Mouse (Mus musculus) skeletal muscle tissue, adult 2 months (tissue): Measurements from ENCODE around the gene Fam210b.
"Not testable (repeated sequence)": the region's sequence is repeated elsewhere in the genome, so short reads cannot be mapped to it uniquely, and the experiment has no call there.

Experiments used
- DNase-seq: peaks from one replicate; pipeline ENCODE4 v3.0.0-alpha.2; 2012; ENCODE audit warnings: low read depth, low spot score

The Fam210b gene

DNA sequence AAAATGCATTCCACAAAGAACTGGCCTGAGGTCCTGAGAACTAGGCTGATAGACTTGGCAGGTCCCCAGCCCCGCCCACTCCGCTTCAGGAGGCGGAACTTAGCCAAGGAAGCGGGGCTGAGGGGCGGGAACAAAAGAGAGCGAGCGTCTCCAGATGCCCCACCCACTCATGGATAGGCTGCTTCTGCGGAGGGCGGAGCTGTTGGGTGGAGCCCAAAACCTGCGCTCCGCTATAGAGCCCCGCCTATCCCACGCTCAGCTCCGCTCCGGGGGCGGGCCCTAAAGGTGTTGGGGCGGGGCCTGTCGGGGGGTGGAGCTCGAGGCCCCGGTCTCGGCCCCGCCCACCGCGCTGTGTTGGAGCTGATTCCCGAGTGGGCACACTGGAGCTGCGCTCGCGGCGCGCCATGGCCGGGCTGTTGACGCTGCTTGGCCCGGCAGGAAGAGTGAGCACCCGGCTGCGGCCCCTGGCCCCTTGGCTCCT, at the start of gene Fam210b:
Gene Fam210b, plus strand, starts transcription at position 308 of the 481 bp plus-strand sequence.
- peak; percentile 97 for DNase-seq

GRCm38 (mm10) chr2:172298083-172298482, 47.3 kb upstream of the Fam210b start:
- no peak for DNase-seq

DNA sequence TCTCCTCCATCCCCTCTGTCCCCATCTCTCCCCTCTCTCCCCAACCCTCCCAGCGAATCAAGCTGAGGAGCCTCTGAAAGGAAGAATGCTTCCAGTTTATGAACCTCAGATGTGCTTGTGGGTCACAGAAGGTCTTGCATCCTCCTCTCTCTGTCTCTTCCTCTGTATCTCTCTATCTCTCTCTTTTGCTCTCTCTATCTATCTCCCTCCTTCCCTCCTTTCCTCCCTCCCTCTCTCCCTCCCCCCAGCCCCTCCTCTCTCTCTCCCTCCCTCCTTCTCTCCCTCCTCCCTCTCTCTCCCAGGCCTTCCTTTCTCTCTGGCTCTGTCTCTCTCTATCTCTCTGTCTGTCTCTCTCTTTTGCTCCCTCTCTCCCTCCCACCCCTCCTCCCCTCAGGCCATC, 46.8 kb upstream of the Fam210b start:
- DNase-seq = no peak

DNA sequence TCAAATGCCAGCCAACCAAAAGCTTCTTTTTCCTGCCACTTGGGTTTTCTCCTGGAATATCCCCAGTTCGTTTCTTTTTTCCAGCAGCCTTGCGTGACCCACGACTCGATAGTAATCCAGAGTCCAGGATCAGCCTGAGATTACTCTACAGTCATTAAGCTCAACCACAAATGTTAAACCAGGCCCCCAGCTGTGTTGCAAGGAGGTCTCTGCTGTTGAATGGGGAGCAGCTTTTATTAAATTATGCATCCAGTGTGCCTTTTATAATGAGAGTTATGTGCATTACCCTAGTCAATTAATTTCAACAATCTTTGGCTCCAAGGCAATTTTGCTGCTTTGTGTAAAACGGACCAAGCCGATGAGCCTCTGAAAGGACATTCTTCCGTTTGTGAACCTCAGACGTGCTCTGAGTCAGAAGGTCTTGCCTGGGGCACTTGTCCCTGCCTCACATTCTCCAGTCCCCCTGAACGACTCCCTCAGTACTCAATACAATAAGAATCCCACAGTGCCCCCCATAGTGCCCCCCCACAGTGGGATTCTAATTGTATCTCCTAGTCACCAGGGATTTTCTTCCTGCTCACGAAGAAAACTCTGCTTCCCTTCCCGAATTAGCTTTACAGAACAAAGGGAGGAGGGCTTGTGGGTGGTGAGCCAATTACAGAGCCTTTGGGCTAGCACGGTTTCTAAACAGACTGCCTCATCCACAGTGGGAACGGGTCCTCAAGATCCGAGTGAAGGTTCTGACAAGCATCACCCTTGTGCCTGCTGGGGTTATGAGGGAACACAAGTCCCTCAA, 46.0 kb upstream of the Fam210b start:
- no peak for DNase-seq

GRCm38 (mm10) chr2:172302396-172302795, 43.0 kb upstream of the Fam210b start:
- DNase-seq = no peak

DNA sequence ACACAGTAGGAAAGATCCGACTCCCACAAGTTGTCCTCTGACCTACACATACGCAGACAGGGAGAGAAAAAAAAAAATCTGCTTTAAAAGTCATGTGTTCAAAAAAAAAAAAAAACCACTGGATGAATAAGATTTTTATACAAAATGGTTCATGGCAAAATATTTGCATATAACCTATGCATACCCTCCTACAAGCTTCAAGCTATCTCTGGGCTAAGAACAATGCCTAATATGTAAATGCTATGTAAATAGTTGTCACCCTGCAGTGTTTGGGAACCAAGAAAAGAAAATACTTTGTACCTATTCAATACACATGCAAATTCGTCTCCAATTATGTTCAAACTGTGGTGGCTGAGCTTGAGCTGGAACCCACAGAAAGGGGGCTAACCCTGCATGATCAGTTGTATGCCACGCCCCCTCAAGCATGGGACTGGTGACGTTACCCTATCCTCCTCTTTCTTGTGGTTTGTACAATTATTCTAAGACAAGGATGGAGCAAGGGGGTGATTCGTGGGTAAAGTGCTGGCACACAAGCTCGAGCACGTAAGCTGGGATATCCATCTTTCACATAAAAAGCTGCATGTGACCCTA, 41.2 kb upstream of the Fam210b start:
- DNase-seq = no peak

DNA sequence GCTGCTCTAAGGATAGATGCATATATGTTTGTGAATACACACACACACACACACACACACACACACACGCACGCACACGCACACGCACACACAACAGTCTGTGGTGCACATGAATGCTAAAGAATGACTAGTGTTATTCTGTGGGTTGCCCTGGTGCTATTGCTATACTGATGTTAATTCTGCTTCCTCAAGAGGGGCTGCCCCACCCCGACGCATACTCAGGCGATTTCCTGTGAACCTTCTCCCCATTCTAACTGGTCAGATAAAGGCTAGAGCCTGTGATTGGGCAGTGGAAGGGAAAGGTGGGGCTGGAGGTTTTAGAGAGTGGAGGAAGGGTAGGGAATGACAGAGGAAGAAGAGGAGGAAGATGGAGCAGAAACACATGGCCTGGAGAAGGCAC, 39.8 kb upstream of the Fam210b start:
- not testable (repeated sequence) for DNase-seq

GRCm38 (mm10) chr2:172306544-172306943, 38.8 kb upstream of the Fam210b start:
- no peak for DNase-seq

- DNase-seq = no peak
Observed at GRCm38 (mm10) chr2:172311731-172312130, 33.6 kb upstream of the Fam210b start.

- DNase-seq = no peak
Observed at GRCm38 (mm10) chr2:172320878-172321277, 24.5 kb upstream of the Fam210b start.

DNA sequence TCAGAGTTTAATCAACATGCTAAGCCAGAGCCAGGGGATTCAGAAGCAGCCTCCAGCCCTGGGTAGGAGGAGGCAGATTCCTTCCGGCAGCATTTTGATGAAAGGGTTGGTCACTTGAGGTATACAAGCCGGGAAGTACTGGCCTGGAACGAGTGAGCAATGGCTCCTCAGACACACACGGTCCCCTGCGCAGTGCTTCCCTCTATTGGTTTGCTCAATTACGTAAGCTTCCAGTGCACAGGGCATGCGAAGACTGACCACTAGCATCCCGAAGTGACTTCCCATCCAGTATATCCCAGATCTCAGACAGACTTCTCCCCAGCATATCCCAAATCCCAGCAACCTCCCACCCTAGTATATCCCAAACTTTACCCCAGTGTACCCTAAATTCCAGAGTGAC, 17.1 kb upstream of the Fam210b start:
- DNase-seq = no peak

DNA sequence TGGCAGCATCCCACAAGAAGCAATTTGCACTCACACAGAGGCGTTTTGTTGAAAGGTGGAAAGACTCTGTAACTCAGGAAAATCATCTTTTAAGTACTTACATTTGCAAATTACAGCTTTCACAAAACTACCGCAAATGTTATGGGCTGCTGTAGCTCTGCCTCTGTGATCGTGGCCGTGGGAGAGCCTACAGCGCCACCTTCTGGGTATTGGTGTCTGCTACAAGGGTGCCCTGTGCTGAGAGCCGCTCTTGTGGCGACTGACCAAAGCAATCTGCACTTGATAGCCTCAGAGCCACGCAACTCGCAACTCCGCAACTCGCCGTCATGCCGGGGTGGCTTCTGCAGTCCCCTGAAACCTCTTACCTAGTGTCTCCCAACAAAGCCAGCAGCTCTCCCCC, 16.2 kb upstream of the Fam210b start:
- no peak for DNase-seq

GRCm38 (mm10) chr2:172338206-172338942, 7.0 kb upstream of the Fam210b start:
- DNase-seq = no peak

DNA sequence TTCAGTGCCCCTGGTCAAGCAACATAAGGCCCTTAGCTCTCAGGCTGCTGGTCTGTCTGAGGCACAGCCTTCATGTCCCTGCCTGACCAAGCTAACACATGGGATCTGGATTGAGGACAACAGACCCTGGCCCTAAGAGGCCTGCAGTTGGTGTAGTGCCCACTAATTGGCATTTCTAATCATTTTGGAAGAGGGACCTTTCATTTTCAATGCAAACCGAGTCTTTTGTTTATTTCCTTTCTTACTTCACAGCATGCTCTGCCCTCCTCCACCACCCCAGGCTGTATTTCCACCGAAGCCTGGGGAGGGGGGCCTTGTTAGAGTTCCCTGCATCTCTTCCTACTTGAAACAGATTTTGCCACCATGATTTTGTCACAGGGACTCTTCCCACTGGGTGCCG, 4.4 kb upstream of the Fam210b start:
- no peak for DNase-seq

GRCm38 (mm10) chr2:172341606-172342005, 3.8 kb upstream of the Fam210b start:
- no peak for DNase-seq

GRCm38 (mm10) chr2:172343751-172344150, 1.6 kb upstream of the Fam210b start:
- no peak for DNase-seq

DNA sequence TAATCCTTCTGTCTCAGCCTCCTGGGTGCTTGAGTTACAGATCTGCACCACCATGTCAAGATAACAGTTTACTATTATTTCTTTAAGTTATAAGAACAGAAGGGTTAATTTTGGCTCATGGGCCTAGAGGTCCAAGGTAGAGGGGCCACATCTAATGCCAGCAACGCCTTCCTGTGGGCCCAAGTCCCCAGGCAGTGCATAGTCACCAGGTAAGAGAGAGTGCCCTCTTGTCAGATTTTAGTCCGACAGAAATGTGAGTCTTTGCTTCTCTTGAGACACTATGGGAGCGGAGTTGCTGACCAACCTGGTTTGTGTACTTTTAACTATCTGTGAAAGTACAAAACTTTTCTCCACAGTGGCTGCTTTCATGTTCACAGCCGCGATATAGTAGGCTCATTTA, 696 bp upstream of the Fam210b start:
- DNase-seq = no peak

DNA sequence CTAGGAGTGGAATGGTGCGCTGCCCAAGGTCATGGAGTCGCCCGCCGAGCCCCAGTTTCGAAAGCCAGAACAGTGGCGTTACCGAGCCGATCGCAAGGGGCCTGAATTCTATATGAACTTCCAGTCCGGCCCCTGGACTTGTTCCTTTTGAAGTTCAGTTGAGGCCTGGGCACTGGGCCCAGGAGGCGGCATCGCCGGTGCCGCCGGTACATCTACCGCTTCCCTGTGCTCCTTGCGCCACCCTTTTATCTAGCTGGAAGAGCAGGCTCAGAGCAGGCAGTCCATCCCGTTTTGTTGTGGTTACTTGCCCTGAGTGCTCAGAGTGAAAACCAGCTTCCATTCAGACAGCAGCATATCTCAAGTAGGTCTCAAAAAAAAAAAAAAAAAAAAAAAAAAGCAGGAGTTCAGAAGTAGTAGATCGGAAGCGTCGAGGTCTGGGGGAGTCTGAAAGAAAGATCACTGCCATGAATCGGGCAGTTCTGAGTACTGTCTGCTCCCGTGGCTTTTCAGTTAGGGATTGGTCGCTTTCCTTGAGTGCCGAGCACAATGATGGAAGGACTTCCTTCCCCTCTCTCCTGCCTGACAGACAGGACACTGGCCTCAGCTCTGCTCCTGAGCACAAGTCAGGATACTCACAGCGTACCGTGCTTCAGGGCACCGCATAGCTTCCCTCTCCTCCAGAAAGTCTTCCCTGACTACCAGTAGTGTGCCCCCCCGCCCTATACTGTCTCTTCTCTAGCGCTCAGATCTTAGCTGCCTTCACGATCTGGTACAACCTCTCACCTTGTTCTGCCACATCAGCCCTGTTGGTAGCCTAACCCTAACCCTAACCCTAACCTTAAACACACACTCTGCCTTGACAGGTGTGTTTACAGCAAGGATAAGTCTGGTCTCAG, 917 bp downstream of the Fam210b start:
- DNase-seq = peak; percentile 36

DNA sequence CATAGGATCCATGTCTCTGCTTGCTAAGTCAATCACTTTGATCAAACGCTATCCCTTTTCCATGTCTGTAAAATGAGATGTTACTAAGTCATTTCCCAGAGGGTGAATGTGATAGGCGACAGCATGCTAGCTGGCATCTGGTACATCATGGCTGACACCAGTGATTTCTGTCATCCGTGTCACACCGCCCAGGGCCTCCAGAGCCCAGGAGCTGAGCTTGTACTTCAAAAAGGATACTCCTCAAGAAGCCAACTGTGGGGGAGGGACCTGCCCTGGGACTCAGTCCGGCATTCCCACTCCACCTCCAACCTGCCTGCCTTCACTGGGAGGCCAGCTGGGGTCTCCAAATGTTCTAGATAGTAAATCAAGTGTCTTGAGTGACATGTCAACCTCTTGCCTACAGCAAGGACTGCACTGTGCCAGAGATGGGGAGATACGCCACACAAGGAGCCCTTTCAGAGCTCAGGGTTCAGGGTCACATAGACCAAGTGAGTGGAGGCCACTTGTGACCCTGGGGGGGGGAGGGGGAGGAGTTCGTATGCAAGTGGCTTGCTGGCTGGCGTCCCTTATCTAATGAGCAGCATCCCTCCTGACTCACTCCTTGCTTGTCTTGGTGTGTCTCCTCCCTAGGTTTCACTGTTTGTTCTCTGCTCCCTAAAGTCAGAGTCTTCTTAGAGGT, 1.7 kb downstream of the Fam210b start:
- DNase-seq = no peak

- DNase-seq = no peak
Observed at GRCm38 (mm10) chr2:172348297-172348950, 3.1 kb downstream of the Fam210b start.
